ENCODE assay signal across 8 mouse cellular contexts in the genomic region with DNA sequence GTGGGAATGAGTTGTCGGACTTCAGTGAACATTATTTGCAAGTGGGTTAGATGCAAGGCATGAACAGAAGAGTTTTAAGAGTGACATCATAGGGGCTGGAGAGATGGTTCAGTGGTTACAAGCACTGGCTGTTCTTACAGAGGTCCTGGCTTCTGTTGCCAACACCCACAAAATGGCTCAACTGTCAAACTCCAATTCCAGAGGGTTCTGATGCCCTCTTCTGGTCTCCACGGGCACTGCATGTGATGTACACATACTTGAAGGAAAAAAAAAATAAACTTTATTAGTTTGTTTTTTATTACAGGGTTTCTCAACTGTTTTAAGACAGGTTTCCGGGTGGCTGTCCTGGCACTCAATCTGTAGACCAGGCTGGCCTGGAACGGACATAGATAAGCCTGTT. TPM values are rescaled to one million over a fixed set of nuclear protein-coding genes. Genes with fewer than 3 reads are reported as not detected.
A peak's percentile ranks its signal among the peaks of the same experiment; 100 is the strongest.
DNase-seq lines count a peak whose midpoint lies in the region; ATAC-seq lines count a peak whose summit lies in the region.

No protein-coding gene starts in this region.

- H3K27ac ChIP-seq in heart, embryonic 11.5 days (ENCODE audit: low read depth, low read length): no peak overlapping the region

- H3K9me3 ChIP-seq in heart, embryonic 11.5 days (replicated peaks; ENCODE audit: control insufficient read depth, low read length): no peaks in the 10 kb centered on the region

- no peak overlapping the region for H3K9ac ChIP-seq in heart, embryonic 11.5 days (ENCODE audit: low read depth, low read length)

- no peak overlapping the region for H3K4me3 ChIP-seq in heart, embryonic 11.5 days (ENCODE audit: low read depth, low read length)

- no peaks in the 10 kb centered on the region; the same call in 1 of the 2 replicates for H3K27me3 ChIP-seq in heart, embryonic 11.5 days (ENCODE audit: control insufficient read depth, insufficient read depth, low read length)

- H3K4me2 ChIP-seq in heart, embryonic 11.5 days: no peak overlapping the region

- ATAC-seq in heart, embryonic 11.5 days (replicated peaks; ENCODE audit: insufficient number of reproducible peaks, low FRiP score, low TSS enrichment): no peak
- no peak for ATAC-seq in frontal cortex, adult (ENCODE audit: low TSS enrichment)

- peaks cover 6% of the 10 kb centered on the region for H3K4me1 ChIP-seq in heart, embryonic 11.5 days (ENCODE audit: control insufficient read depth, insufficient read depth, low read length)

- 62% methylated on average over 4 of the region's 4 CpGs for WGBS in heart, embryonic 11.5 days (ENCODE audit: insufficient replicate concordance)

- DNase-seq in heart, adult 18-20 months: peak; percentile 22 to 58
- peak; percentile 29 for DNase-seq in right cerebral cortex, adult 18-20 months
- DNase-seq in right cerebral cortex, postnatal 36 days (ENCODE audit: low spot score in 2 of 2): no peak
- peak; percentile 49 for DNase-seq in cerebellum, adult 8-10 months
- DNase-seq in induced T-regulatory cell, adult 2 months (ENCODE audit: low read depth): peak; percentile 79
- DNase-seq in naive thymus-derived CD4-positive, alpha-beta T cell, adult 2 months (ENCODE audit: low read depth): peak; percentile 79

- no peaks in the 10 kb centered on the region for H3K36me3 ChIP-seq in heart, embryonic 11.5 days (ENCODE audit: control insufficient read depth, insufficient read depth, low read length)

RNA-seq across cellular contexts. Expression of a gene that starts 2.4 kb away (rescaled TPM):
- total RNA-seq in heart, adult 18-20 months (2021): 100 to 1,000 TPM in 1 of 2 experiments, 10 to 100 TPM in 1; 94.3 to 102 TPM
- 134 and 142 TPM in 2 replicates for polyA plus RNA-seq in heart, embryonic 11.5 days (2014; fragmentation: Nextera tagmentation; extraction: Ambion mirVana)

RNA-seq across cellular contexts. Expression of a gene that starts 28.7 kb away (rescaled TPM):
- under 1 TPM; 0.62 to 0.80 TPM for total RNA-seq in heart, adult 18-20 months (2021)
- polyA plus RNA-seq in heart, embryonic 11.5 days (2014; fragmentation: Nextera tagmentation; extraction: Ambion mirVana): 0.41 TPM in 1 of 2 replicates, not detected in the other

RNA-seq across cellular contexts. Expression of a gene that starts 36.6 kb away (rescaled TPM):
- total RNA-seq in heart, adult 18-20 months (2021): 100 to 1,000 TPM; 185 to 191 TPM
- polyA plus RNA-seq in heart, embryonic 11.5 days (2014; fragmentation: Nextera tagmentation; extraction: Ambion mirVana): 326 and 347 TPM in 2 replicates

RNA-seq across cellular contexts. Expression of a gene that starts 41.2 kb away (rescaled TPM):
- 10 to 100 TPM; 20.5 to 20.6 TPM for total RNA-seq in heart, adult 18-20 months (2021)
- 7.1 and 9.9 TPM in 2 replicates for polyA plus RNA-seq in heart, embryonic 11.5 days (2014; fragmentation: Nextera tagmentation; extraction: Ambion mirVana)

RNA-seq across cellular contexts. Expression of a gene that starts 47.9 kb away (rescaled TPM):
- 100 to 1,000 TPM; 135 to 139 TPM for total RNA-seq in heart, adult 18-20 months (2021)
- 138 and 158 TPM in 2 replicates for polyA plus RNA-seq in heart, embryonic 11.5 days (2014; fragmentation: Nextera tagmentation; extraction: Ambion mirVana)

Comparison
In these comparisons a context has a peak if more than half of its experiments do, and no peak if none do; other contexts are left out.
1. DNase-seq: peak in heart, adult 18-20 months (2 of 2), right cerebral cortex, adult 18-20 months (single experiment), cerebellum, adult 8-10 months (single experiment), induced T-regulatory cell, adult 2 months (single experiment) and naive thymus-derived CD4-positive, alpha-beta T cell, adult 2 months (single experiment); none in right cerebral cortex, postnatal 36 days (0 of 2).